Mouse (Mus musculus) liver, embryonic 15.5 days (tissue): ENCODE data around the gene Clip2. TPM values are rescaled to one million over a fixed set of nuclear protein-coding genes. Genes with fewer than 3 reads are reported as not detected.

Source experiments
- ATAC-seq: fragments of 200-750 bp; cut with Nextera tagmentation; 2 replicates; pipeline ENCODE4 v1.8.0; 2017; ENCODE audit warnings: moderate number of reproducible peaks, mild to moderate bottlenecking, moderate library complexity; ENCODE audit not compliant: insufficient read depth
- H3K27ac ChIP-seq: fragments of 300-500 bp; sonication (generic); replicated peaks from 2 replicates; pipeline ENCODE4 v1.5.1; 2015; ENCODE audit warnings: mild to moderate bottlenecking, inconsistent platforms
- H3K27me3 ChIP-seq: fragments of 300-500 bp; sonication (generic); 2 replicates; pipeline ENCODE4 v1.6.1; 2015; ENCODE audit warnings: mild to moderate bottlenecking, inconsistent platforms
- H3K36me3 ChIP-seq: fragments of 300-500 bp; sonication (generic); replicated peaks from 2 replicates; pipeline ENCODE4 v1.6.1; 2015; ENCODE audit warnings: moderate library complexity, mild to moderate bottlenecking, inconsistent platforms
- H3K4me1 ChIP-seq: fragments of 300-500 bp; sonication (generic); replicated peaks from 2 replicates; pipeline ENCODE4 v1.6.1; 2015; ENCODE audit warnings: inconsistent platforms
- H3K4me2 ChIP-seq: fragments of 300-500 bp; sonication (generic); 2 replicates; pipeline ENCODE4 v1.6.1; 2015; ENCODE audit warnings: moderate library complexity, mild to moderate bottlenecking, inconsistent platforms
- H3K4me3 ChIP-seq: fragments of 300-500 bp; sonication (generic); replicated peaks from 2 replicates; pipeline ENCODE4 v1.5.1; 2015; ENCODE audit warnings: mild to moderate bottlenecking, inconsistent platforms
- H3K9ac ChIP-seq: fragments of 300-500 bp; sonication (generic); 2 replicates; pipeline ENCODE4 v1.6.1; 2015; ENCODE audit warnings: moderate library complexity, mild to moderate bottlenecking, inconsistent platforms
- H3K9me3 ChIP-seq: fragments of 300-500 bp; sonication (generic); replicated peaks from 2 replicates; pipeline ENCODE4 v1.6.1; 2016; ENCODE audit warnings: inconsistent platforms
- WGBS: fragments of 180-500 bp; shearing (Covaris S2); methylation state at CpG from one replicate; pipeline ENCODE4 v1.1.7; 2015; ENCODE audit warnings: mixed read lengths; ENCODE audit not compliant: insufficient replicate concordance; 5-methylcytosine and 5-hydroxymethylcytosine counted together
- polyA plus RNA-seq: library from polyadenylated mRNA; unstranded; fragments of >200 nt; fragmentation: Nextera tagmentation; extraction: Ambion mirVana; gene quantifications from 2 replicates; pipeline ENCODE4 v1.2.1, GENCODE M21; 2015

Gene Clip2
- polyA plus RNA-seq, 1 experiment from 2014 or later = 0.46 TPM

GRCm38 (mm10) chr5:134522524-134522923 lies 29.7 kb downstream of the Clip2 start:
- no peaks in the 10 kb centered on the region for H3K27me3 ChIP-seq
- no peak for ATAC-seq
- H3K36me3 ChIP-seq = no peaks in the 10 kb centered on the region
- 79% methylated on average over 26 of the region's 26 CpGs for WGBS
- H3K4me2 ChIP-seq = no peak overlapping the region
- no peak overlapping the region for H3K27ac ChIP-seq
- H3K4me1 ChIP-seq = peaks cover 9% of the 10 kb centered on the region; the same call in 1 of the 2 replicates
- H3K9me3 ChIP-seq = no peaks in the 10 kb centered on the region
- H3K9ac ChIP-seq = no peak overlapping the region
- H3K4me3 ChIP-seq = no peak overlapping the region

- Histone ChIP-seq H3K4me3 (no peak overlapping the region), H3K4me1 (peaks cover 9% of the 10 kb centered on the region; the same call in 1 of the 2 replicates), H3K27me3 (no peaks in the 10 kb centered on the region), H3K9me3 (no peaks in the 10 kb centered on the region), H3K4me2 (peak overlapping the region; percentile 25; the same call in 1 of the 2 replicates), H3K9ac (no peak overlapping the region), H3K27ac (no peak overlapping the region), H3K36me3 (0 out of 2 replicates have a peak, but pooled peaks cover 2% of the 10 kb centered on the region)
- peak; percentile 40; the same call in 1 of the 2 replicates for ATAC-seq
- 15% methylated on average over 7 of the region's 7 CpGs for WGBS
These were observed 30.4 kb downstream of the Clip2 start for GRCm38 (mm10) chr5:134521806-134522205.

- Histone ChIP-seq H3K4me3 (no peak overlapping the region), H3K9ac (no peak overlapping the region), H3K9me3 (no peaks in the 10 kb centered on the region), H3K27me3 (no peaks in the 10 kb centered on the region), H3K4me1 (peaks cover 9% of the 10 kb centered on the region; the same call in 1 of the 2 replicates), H3K27ac (no peak overlapping the region), H3K4me2 (no peak overlapping the region), H3K36me3 (peaks cover 7% of the 10 kb centered on the region; the same call in 1 of the 2 replicates)
- ATAC-seq = no peak
- WGBS = 62% methylated on average over 2 of the region's 2 CpGs
These were observed 31.1 kb downstream of the Clip2 start for GRCm38 (mm10) chr5:134521131-134521530.

GRCm38 (mm10) chr5:134520120-134520519 lies 32.1 kb downstream of the Clip2 start:
- Histone ChIP-seq H3K9me3 (no peaks in the 10 kb centered on the region), H3K9ac (no peak overlapping the region), H3K27me3 (no peaks in the 10 kb centered on the region), H3K27ac (no peak overlapping the region), H3K4me1 (peaks cover 9% of the 10 kb centered on the region; the same call in 1 of the 2 replicates), H3K36me3 (peaks cover 13% of the 10 kb centered on the region; the same call in 1 of the 2 replicates), H3K4me2 (no peak overlapping the region), H3K4me3 (no peak overlapping the region)
- WGBS = 27% methylated on average over 4 of the region's 4 CpGs
- no peak for ATAC-seq

GRCm38 (mm10) chr5:134519471-134519870 lies 32.8 kb downstream of the Clip2 start:
- no peak for ATAC-seq
- Histone ChIP-seq H3K27ac (no peak overlapping the region), H3K4me1 (peaks cover 9% of the 10 kb centered on the region; the same call in 1 of the 2 replicates), H3K4me3 (no peak overlapping the region), H3K9me3 (no peaks in the 10 kb centered on the region), H3K9ac (no peak overlapping the region), H3K4me2 (no peak overlapping the region), H3K36me3 (peaks cover 13% of the 10 kb centered on the region; the same call in 1 of the 2 replicates), H3K27me3 (no peaks in the 10 kb centered on the region)
- 71% methylated on average over 5 of the region's 5 CpGs for WGBS

- Histone ChIP-seq H3K4me1 (no peaks in the 10 kb centered on the region), H3K27ac (no peak overlapping the region), H3K36me3 (peaks cover 16% of the 10 kb centered on the region; the same call in 1 of the 2 replicates), H3K4me2 (no peak overlapping the region), H3K27me3 (no peaks in the 10 kb centered on the region), H3K9me3 (no peaks in the 10 kb centered on the region), H3K9ac (no peak overlapping the region), H3K4me3 (no peak overlapping the region)
- ATAC-seq = no peak
- WGBS = 64% methylated on average over 5 of the region's 5 CpGs
These were observed 40.1 kb downstream of the Clip2 start for GRCm38 (mm10) chr5:134512086-134512485.

- Histone ChIP-seq H3K27me3 (no peaks in the 10 kb centered on the region), H3K4me3 (no peak overlapping the region), H3K27ac (no peak overlapping the region), H3K9me3 (no peaks in the 10 kb centered on the region), H3K36me3 (0 out of 2 replicates have a peak, but pooled peaks cover 3% of the 10 kb centered on the region), H3K4me2 (no peak overlapping the region), H3K9ac (no peak overlapping the region), H3K4me1 (no peaks in the 10 kb centered on the region)
- 48% methylated on average over 5 of the region's 5 CpGs for WGBS
- no peak for ATAC-seq
These were observed 42.0 kb downstream of the Clip2 start for GRCm38 (mm10) chr5:134510266-134510665.

- Histone ChIP-seq H3K27ac (no peak overlapping the region), H3K4me3 (no peak overlapping the region), H3K36me3 (0 out of 2 replicates have a peak, but pooled peaks cover 2% of the 10 kb centered on the region), H3K4me2 (no peak overlapping the region), H3K9me3 (no peaks in the 10 kb centered on the region), H3K27me3 (no peaks in the 10 kb centered on the region), H3K4me1 (no peaks in the 10 kb centered on the region), H3K9ac (no peak overlapping the region)
- no peak for ATAC-seq
- 46% methylated on average over 5 of the region's 5 CpGs for WGBS
These were observed 43.3 kb downstream of the Clip2 start for GRCm38 (mm10) chr5:134508965-134509364.

GRCm38 (mm10) chr5:134507859-134508399 lies 44.3 kb downstream of the Clip2 start:
- no peaks in the 10 kb centered on the region for H3K4me1 ChIP-seq
- no peak overlapping the region for H3K4me2 ChIP-seq
- no peaks in the 10 kb centered on the region for H3K27me3 ChIP-seq
- no peak overlapping the region for H3K4me3 ChIP-seq
- no peak overlapping the region for H3K27ac ChIP-seq
- 51% methylated on average over 5 of the region's 5 CpGs for WGBS
- no peak overlapping the region for H3K9ac ChIP-seq
- H3K9me3 ChIP-seq = no peaks in the 10 kb centered on the region
- H3K36me3 ChIP-seq = no peaks in the 10 kb centered on the region
- no peak for ATAC-seq

- H3K27me3 ChIP-seq = no peaks in the 10 kb centered on the region
- 9% methylated on average over 10 of the region's 10 CpGs for WGBS
- H3K4me1 ChIP-seq = no peaks in the 10 kb centered on the region
- H3K9ac ChIP-seq = no peak overlapping the region
- H3K9me3 ChIP-seq = no peaks in the 10 kb centered on the region
- no peak overlapping the region for H3K27ac ChIP-seq
- no peak overlapping the region for H3K4me2 ChIP-seq
- H3K36me3 ChIP-seq = no peaks in the 10 kb centered on the region
- H3K4me3 ChIP-seq = no peak overlapping the region
- ATAC-seq = no peak
These were observed 44.9 kb downstream of the Clip2 start for GRCm38 (mm10) chr5:134507307-134507706.

GRCm38 (mm10) chr5:134505810-134506292 lies 46.4 kb downstream of the Clip2 start:
- H3K9ac ChIP-seq = no peak overlapping the region
- H3K4me1 ChIP-seq = no peaks in the 10 kb centered on the region
- H3K4me3 ChIP-seq = no peak overlapping the region
- H3K9me3 ChIP-seq = no peaks in the 10 kb centered on the region
- no peaks in the 10 kb centered on the region for H3K27me3 ChIP-seq
- H3K4me2 ChIP-seq = no peak overlapping the region
- no peak overlapping the region for H3K27ac ChIP-seq
- no peaks in the 10 kb centered on the region for H3K36me3 ChIP-seq
- ATAC-seq = no peak
- 58% methylated on average over 9 of the region's 9 CpGs for WGBS
